Mouse (Mus musculus) brain, embryonic 18.5 days (tissue): Measurements from ENCODE around the gene Sord.

ENCODE experiments used
- DNase-seq: peaks from one replicate; pipeline ENCODE4 v3.0.0-alpha.2; 2012; ENCODE audit warnings: low read depth, low spot score

Gene Sord

GRCm38 (mm10) chr2:122240735-122241134 lies 6.2 kb downstream of the Sord start:
- no peak for DNase-seq

DNA sequence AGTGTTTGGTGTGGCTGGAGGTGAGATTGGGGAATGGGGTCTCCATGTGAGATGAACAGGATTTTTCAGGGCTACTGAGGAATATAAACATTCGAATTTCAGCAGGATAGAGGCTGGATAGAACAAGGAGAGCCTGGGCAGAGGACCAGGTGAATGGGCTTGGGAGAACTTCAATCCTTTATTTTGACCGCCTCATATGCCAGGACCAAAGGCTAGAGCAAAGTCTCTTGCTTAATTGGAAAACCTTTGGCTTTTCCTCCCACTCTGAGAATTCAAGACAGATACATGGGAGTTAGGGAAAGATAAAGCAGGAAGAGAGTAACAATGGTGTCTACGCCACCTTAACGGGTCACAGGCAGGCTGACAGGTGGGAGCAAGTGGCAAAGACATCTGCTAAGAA lies 6.7 kb downstream of the Sord start:
- DNase-seq = no peak

DNA sequence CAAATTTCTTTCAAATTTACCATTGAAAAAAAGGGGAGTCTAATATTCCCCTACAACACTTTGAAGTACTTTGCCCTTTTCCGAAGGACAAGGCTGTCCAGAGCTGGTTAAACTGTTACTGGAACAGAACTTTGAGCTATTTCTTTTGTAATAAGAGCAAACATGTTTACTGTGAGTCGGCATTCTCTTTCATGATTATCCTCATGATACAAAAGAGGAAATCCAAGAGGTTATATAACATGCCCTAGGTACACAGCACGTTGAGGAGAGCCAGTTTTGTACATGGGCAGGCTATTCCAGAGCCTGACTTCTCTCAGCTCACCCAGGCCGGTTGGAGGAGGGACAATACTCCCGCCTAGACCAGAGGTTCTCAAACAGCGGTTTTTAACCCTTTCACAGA lies 7.4 kb downstream of the Sord start:
- no peak for DNase-seq

DNA sequence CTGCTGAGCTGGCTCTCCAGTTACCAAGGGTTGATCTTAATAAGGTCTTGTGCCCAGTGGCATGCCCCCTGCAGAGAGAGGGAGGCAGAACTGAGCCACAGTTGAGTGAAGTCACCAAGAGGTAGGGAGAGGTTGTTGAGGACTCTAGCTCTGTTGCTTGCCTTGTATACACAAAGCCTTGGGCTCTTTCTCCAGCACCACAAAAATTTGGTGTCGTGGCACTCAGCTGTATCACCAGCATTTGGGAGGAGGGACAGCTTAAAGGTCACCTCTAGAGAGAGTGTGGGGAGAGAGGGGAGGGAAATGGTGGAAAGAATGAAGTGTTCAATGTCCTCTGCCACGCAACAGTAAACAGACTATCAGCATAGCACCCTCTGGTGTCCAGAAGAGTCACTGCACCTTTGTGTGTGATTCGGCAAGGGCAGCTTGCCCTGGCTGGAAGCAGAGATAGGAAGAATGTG lies 9.2 kb downstream of the Sord start:
- DNase-seq = peak; percentile 18

DNA sequence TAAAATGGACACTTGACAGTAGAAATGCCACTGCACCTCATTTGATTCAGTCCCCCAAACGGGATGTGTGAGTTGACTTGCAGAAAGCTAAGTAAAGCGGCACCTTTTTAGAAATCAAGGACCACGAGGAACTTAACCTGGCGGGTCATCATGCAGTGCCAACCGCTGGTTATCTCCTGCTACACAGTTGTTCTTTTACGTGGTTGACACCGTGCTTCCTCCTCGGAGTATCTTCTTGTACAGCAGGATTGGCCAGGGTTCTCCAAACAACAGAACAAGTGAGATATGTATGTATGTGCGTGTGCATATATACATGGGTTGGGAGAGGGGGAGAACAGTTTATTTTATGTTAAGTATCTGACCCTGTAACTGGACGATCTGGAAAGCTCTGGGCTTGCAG lies 13.2 kb downstream of the Sord start:
- no peak for DNase-seq

GRCm38 (mm10) chr2:122255997-122256396 lies 21.4 kb downstream of the Sord start:
- DNase-seq = no peak

DNA sequence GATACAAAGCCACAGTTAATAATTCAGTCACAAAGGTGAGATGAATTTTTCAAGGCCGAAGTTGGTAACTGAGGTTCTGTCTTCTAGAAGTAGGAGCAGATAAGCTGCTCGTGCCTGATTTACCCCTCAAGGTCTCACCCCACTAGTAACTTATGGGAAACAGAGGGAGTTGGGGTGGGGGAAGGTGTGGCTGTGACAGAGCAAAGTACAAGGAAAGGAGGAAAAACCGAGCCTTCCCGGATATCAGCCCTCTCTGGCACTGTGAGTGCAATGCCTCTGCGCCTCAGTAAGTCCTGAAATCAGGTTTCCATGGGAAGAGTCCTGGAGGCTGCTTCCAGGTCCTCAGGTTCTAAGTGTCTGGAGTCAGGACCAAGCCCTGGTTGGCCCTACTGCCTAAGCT lies 26.2 kb downstream of the Sord start:
- DNase-seq = no peak

- peak; percentile 42 for DNase-seq
Observed at GRCm38 (mm10) chr2:122264690-122265089, 30.1 kb downstream of the Sord start.

GRCm38 (mm10) chr2:122266407-122267193 lies 32.1 kb downstream of the Sord start:
- no peak for DNase-seq

- no peak for DNase-seq
Observed at GRCm38 (mm10) chr2:122278769-122279168, 44.2 kb downstream of the Sord start.

DNA sequence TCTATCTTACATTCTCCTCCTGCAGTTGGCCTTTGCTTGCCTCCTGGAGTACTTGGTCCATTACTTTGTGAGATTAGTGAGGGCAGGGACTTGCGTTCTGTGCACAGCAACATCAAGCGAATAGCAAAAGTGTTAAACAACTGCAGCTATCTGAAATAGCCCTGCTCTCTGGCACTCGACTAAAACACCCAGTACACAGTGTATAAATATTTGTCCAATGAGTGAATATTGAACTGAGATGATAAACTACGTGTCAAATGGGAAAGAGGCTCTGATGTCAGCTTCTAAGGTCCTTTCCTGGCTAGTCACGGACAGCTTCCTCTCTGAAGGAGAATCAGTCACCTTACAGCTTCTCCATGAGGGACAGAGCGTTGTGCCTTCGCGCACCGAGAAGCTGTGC lies 49.5 kb downstream of the Sord start:
- DNase-seq = no peak

DNA sequence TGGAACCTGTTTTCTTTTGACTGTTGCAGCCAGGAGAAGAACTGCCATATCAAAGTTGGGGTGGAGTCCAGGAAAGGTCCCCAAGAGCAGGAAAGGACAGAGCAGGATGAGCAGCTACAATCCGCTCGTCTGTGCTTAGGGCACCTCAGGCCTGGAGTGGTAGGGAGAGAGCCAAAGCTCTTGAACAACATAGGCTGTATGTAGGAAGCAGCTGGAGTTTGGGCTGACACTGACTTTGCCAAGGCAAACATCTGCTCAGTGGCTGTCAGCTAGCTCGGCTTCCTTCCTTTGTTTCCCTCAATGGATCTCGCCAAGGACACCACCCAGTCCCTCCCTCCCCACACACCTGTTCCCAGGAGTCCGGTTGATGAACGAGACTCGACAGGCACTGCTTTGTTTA lies 51.6 kb downstream of the Sord start:
- no peak for DNase-seq

DNA sequence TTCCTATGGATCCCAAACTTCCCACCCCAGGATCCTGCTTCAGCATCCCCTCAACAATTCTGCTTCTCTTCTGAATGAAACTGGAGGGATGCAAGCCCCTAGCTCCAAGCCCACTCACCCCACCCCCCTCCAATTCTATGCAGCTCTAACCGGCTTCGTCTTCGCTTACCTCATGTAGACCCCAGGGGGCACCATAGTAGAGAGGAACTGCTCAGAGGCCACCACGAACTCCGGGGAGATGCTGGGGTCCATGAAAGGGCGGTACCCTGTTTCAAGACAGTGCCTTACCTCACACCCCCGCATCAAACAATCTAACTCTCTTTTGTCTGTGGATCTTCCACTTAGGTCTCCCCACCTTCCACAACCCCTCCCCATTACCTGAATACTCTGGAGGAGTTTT lies 60.4 kb downstream of the Sord start:
- no peak for DNase-seq

DNA sequence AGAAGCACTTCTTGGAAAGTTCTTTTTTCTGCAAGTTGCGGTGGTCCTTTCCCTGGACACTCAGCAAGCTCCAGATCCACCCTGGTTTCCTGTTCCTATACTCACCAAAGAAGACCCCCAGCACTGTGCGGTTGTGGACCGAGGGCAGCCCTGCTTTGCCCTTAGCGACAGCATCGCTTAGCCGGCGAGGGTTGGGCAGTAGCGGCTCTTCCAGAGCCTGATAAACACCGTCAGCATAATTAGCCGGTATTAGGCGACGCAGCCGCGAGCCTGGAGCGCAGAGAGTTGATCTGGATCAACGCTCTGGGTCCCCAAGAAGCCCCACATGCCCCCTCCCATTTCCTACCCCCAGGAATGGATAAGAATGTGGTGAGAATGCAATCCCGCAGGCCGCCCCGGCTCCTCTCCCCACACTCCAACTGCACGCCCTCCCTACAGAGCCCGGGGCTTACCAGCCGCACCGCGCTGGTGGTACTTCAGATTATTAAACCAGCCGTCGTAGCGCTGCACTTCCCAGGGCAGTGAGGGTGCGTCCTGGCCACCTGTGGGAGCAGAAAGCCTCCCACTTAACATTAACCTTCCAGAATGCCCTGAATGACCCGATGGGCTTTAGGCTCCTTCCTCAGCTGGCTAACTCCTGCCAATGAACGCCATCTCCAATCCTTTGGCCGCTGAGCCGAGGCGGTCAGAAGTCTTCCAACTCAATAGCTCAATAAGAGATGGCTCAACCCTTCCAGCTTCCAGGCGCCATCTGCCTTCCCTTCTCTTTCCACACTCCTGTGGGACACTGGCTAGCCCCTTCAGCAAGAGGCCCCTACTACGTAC lies 62.9 kb downstream of the Sord start:
- DNase-seq = no peak

DNA sequence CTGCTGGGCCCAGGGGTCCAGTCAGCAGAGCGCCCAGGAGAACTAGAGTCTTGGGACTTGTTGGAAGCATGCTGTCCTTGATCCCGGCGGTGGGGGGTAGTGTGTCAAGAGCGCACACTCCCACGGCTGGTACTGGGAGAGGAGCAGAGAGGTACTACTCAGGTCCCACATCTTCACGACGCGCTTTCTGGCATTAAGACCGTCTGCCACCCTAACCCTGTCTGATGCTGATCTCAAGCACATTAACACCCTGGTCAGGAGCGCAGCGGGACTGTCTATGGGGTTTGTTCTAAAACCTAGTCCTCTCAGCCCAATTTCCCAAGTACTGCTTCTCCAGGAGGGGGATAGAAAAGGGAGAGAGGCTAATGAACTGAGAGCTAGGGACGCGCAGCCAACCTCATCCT lies 63.5 kb downstream of the Sord start, which contains the start of gene Duox2:
Duox2 (minus strand) TSS at position 354 of the 404 bp plus-strand sequence.
- no peak for DNase-seq

GRCm38 (mm10) chr2:122298596-122299490 lies 64.3 kb downstream of the Sord start, which contains the start of gene Duoxa2:
TSS of gene Duoxa2 (plus strand) at chr2:122298900.
- DNase-seq = no peak

GRCm38 (mm10) chr2:122299911-122300655 lies 65.5 kb downstream of the Sord start:
- DNase-seq = no peak

DNA sequence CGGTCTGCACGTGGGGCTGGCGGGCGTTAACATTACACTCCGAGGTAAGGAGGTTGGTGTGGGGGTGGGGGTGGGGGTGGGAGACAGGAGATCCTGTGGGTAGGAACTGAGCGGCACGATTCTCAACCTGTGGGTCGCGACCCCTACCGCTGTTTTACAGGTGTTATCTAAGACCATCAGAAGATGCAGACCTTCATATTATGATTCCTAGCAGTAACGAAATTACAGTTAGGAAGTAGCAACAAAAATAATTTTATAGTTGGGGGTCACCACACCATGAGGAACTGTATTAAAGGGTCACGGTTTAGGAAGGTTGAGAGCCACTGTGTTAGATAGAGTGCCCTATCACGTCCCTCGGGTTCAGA lies 66.1 kb downstream of the Sord start:
- no peak for DNase-seq

GRCm38 (mm10) chr2:122301081-122301920 lies 66.8 kb downstream of the Sord start:
- no peak for DNase-seq

DNA sequence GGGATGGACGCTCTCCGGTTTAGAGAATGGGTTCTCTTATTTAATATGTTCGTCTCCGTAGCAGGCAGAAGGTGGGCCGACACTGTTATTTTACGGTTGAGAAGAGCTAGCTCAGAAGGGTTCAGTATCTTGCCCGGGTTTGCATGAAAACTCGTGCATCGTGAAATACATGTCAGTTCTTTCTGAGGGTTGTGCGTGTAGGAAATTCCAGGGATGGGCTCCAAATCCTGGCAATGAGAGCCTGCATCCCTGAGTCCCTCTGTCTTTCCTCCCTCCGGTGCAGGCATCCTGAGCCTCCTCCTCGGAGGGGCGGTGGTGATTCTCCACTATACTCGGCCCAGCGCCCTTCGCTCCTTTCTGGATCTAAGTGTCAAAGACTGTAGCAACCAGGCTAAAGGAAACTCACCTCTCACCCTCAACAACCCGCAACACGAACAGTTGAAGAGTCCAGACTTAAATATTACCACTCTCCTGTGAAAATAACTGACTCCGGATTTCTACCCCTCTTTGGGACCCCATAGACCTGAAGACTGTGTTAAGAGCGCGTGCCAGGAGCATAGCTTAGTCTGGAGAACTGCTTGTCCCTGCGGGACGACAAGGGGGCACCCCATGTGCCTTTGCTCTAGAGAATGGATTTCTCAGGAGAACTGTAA lies 67.5 kb downstream of the Sord start:
- no peak for DNase-seq
